Mouse (Mus musculus): Measurements from ENCODE around the gene Adamtsl1. TPM values are rescaled to one million over a fixed set of nuclear protein-coding genes. Genes with fewer than 3 reads are reported as not detected.

The Adamtsl1 gene
- polyA plus RNA-seq, 1 experiment: 2.7 TPM

GRCm38 (mm10) chr4:86108325-86108724, 594.4 kb downstream of the Adamtsl1 start:
- Histone ChIP-seq H3K36me3 (ENCODE audit: control insufficient read depth, insufficient read depth) (no peaks in the 10 kb centered on the region), H3ac (ENCODE audit: control insufficient read depth, insufficient read length) (no peak overlapping the region), H3K27me3 (ENCODE audit: control insufficient read depth, insufficient read depth, insufficient read length) (no peaks in the 10 kb centered on the region), H3K4me3 (no peak overlapping the region), H3K79me2 (ENCODE audit: control insufficient read depth, insufficient read depth) (no peaks in the 10 kb centered on the region), H3K4me2 (ENCODE audit: low read depth) (no peak overlapping the region)
- no peak for TF ChIP-seq MYOG (IDR thresholded peaks at IDR 0.05; ENCODE audit: control insufficient read depth in 1 of 3, insufficient read depth in 1 of 3, insufficient read length in 2 of 3, low read depth in 2 of 3)
- TF ChIP-seq MYOD1 (IDR thresholded peaks at IDR 0.05; ENCODE audit: control insufficient read depth in 1 of 3, insufficient read length in 2 of 3, low read depth in 2 of 3): no peak
- no peak for TF ChIP-seq USF1 (IDR thresholded peaks at IDR 0.05; ENCODE audit: low read depth)
- TF ChIP-seq CEBPB (IDR thresholded peaks at IDR 0.05; ENCODE audit: insufficient read depth, poor library complexity, severe bottlenecking): no peak
- no peak for TF ChIP-seq POLR2AphosphoS2 (IDR thresholded peaks at IDR 0.05; ENCODE audit: insufficient read length, low read depth)
- TF ChIP-seq TCF3 (IDR thresholded peaks at IDR 0.05; ENCODE audit: insufficient read length, low read depth): no peak
- no peak for TF ChIP-seq E2F4 (IDR thresholded peaks at IDR 0.05; ENCODE audit: insufficient read depth)
- TF ChIP-seq MAX (IDR thresholded peaks at IDR 0.05; ENCODE audit: low read depth): no peak
- TF ChIP-seq SRF (IDR thresholded peaks at IDR 0.05; ENCODE audit: control insufficient read depth, insufficient read length, low read depth): no peak
- TF ChIP-seq REST (IDR thresholded peaks at IDR 0.05; ENCODE audit: insufficient read depth, insufficient read length): no peak
- no peak for TF ChIP-seq TCF12 (IDR thresholded peaks at IDR 0.05; ENCODE audit: insufficient read depth, poor library complexity, severe bottlenecking)
- TF ChIP-seq POLR2A (IDR thresholded peaks at IDR 0.05; ENCODE audit: insufficient read length, low read depth): no peak

GRCm38 (mm10) chr4:86119067-86119466, 605.1 kb downstream of the Adamtsl1 start:
- H3K79me2 ChIP-seq (ENCODE audit: control insufficient read depth, insufficient read depth): no peaks in the 10 kb centered on the region
- TF ChIP-seq MYOD1 (IDR thresholded peaks at IDR 0.05; ENCODE audit: control insufficient read depth in 1 of 3, insufficient read length in 2 of 3, low read depth in 2 of 3): no peak
- no peak for TF ChIP-seq CEBPB (IDR thresholded peaks at IDR 0.05; ENCODE audit: insufficient read depth, poor library complexity, severe bottlenecking)
- no peak for TF ChIP-seq TCF12 (IDR thresholded peaks at IDR 0.05; ENCODE audit: insufficient read depth, poor library complexity, severe bottlenecking)
- TF ChIP-seq POLR2A (IDR thresholded peaks at IDR 0.05; ENCODE audit: insufficient read length, low read depth): no peak
- no peak for TF ChIP-seq USF1 (IDR thresholded peaks at IDR 0.05; ENCODE audit: low read depth)
- TF ChIP-seq MAX (IDR thresholded peaks at IDR 0.05; ENCODE audit: low read depth): no peak
- TF ChIP-seq TCF3 (IDR thresholded peaks at IDR 0.05; ENCODE audit: insufficient read length, low read depth): no peak
- TF ChIP-seq E2F4 (IDR thresholded peaks at IDR 0.05; ENCODE audit: insufficient read depth): no peak
- no peak for TF ChIP-seq REST (IDR thresholded peaks at IDR 0.05; ENCODE audit: insufficient read depth, insufficient read length)
- no peak for TF ChIP-seq MYOG (IDR thresholded peaks at IDR 0.05; ENCODE audit: control insufficient read depth in 1 of 3, insufficient read depth in 1 of 3, insufficient read length in 2 of 3, low read depth in 2 of 3)
- no peak for TF ChIP-seq POLR2AphosphoS2 (IDR thresholded peaks at IDR 0.05; ENCODE audit: insufficient read length, low read depth)
- TF ChIP-seq SRF (IDR thresholded peaks at IDR 0.05; ENCODE audit: control insufficient read depth, insufficient read length, low read depth): no peak
- no peak overlapping the region for H3K4me2 ChIP-seq (ENCODE audit: low read depth)
- no peak overlapping the region for H3K4me3 ChIP-seq
- H3K36me3 ChIP-seq (ENCODE audit: control insufficient read depth, insufficient read depth): no peaks in the 10 kb centered on the region
- no peaks in the 10 kb centered on the region for H3K27me3 ChIP-seq (ENCODE audit: control insufficient read depth, insufficient read depth, insufficient read length)
- H3ac ChIP-seq (ENCODE audit: control insufficient read depth, insufficient read length): no peak overlapping the region

GRCm38 (mm10) chr4:86122431-86122830, 608.5 kb downstream of the Adamtsl1 start:
- Histone ChIP-seq H3K4me3 (no peak overlapping the region), H3K4me2 (ENCODE audit: low read depth) (no peak overlapping the region), H3ac (ENCODE audit: control insufficient read depth, insufficient read length) (no peak overlapping the region), H3K79me2 (ENCODE audit: control insufficient read depth, insufficient read depth) (no peaks in the 10 kb centered on the region), H3K36me3 (ENCODE audit: control insufficient read depth, insufficient read depth) (no peaks in the 10 kb centered on the region), H3K27me3 (ENCODE audit: control insufficient read depth, insufficient read depth, insufficient read length) (no peaks in the 10 kb centered on the region)
- TF ChIP-seq REST (IDR thresholded peaks at IDR 0.05; ENCODE audit: insufficient read depth, insufficient read length) (no peak), E2F4 (IDR thresholded peaks at IDR 0.05; ENCODE audit: insufficient read depth) (no peak), SRF (IDR thresholded peaks at IDR 0.05; ENCODE audit: control insufficient read depth, insufficient read length, low read depth) (no peak), MYOD1 (IDR thresholded peaks at IDR 0.05; ENCODE audit: control insufficient read depth in 1 of 3, insufficient read length in 2 of 3, low read depth in 2 of 3) (no peak), TCF3 (IDR thresholded peaks at IDR 0.05; ENCODE audit: insufficient read length, low read depth) (no peak), USF1 (IDR thresholded peaks at IDR 0.05; ENCODE audit: low read depth) (no peak), CEBPB (IDR thresholded peaks at IDR 0.05; ENCODE audit: insufficient read depth, poor library complexity, severe bottlenecking) (no peak), POLR2A (IDR thresholded peaks at IDR 0.05; ENCODE audit: insufficient read length, low read depth) (no peak), MYOG (IDR thresholded peaks at IDR 0.05; ENCODE audit: control insufficient read depth in 1 of 3, insufficient read depth in 1 of 3, insufficient read length in 2 of 3, low read depth in 2 of 3) (no peak), TCF12 (IDR thresholded peaks at IDR 0.05; ENCODE audit: insufficient read depth, poor library complexity, severe bottlenecking) (no peak), MAX (IDR thresholded peaks at IDR 0.05; ENCODE audit: low read depth) (no peak), POLR2AphosphoS2 (IDR thresholded peaks at IDR 0.05; ENCODE audit: insufficient read length, low read depth) (no peak)

- Histone ChIP-seq H3K27me3 (ENCODE audit: control insufficient read depth, insufficient read depth, insufficient read length) (no peaks in the 10 kb centered on the region), H3K36me3 (ENCODE audit: control insufficient read depth, insufficient read depth) (no peaks in the 10 kb centered on the region), H3K4me3 (no peak overlapping the region), H3ac (ENCODE audit: control insufficient read depth, insufficient read length) (no peak overlapping the region), H3K79me2 (ENCODE audit: control insufficient read depth, insufficient read depth) (no peaks in the 10 kb centered on the region), H3K4me2 (ENCODE audit: low read depth) (no peak overlapping the region)
- TF ChIP-seq E2F4 (IDR thresholded peaks at IDR 0.05; ENCODE audit: insufficient read depth) (no peak), MAX (IDR thresholded peaks at IDR 0.05; ENCODE audit: low read depth) (no peak), TCF3 (IDR thresholded peaks at IDR 0.05; ENCODE audit: insufficient read length, low read depth) (no peak), TCF12 (IDR thresholded peaks at IDR 0.05; ENCODE audit: insufficient read depth, poor library complexity, severe bottlenecking) (no peak), POLR2A (IDR thresholded peaks at IDR 0.05; ENCODE audit: insufficient read length, low read depth) (no peak), USF1 (IDR thresholded peaks at IDR 0.05; ENCODE audit: low read depth) (no peak), POLR2AphosphoS2 (IDR thresholded peaks at IDR 0.05; ENCODE audit: insufficient read length, low read depth) (no peak)
Observed at GRCm38 (mm10) chr4:86124374-86124773, 610.4 kb downstream of the Adamtsl1 start.

Data from myocyte (in vitro differentiated cells).